Mouse (Mus musculus) hindbrain, embryonic 12.5 days (tissue): ENCODE measurements at regions not wholly inside any gene's neighbourhood (a gene's known extent, or its start where the extent isn't known, plus 50 kb on each side); places are given as distances from the start of the nearest gene placed in this dataset.

Source experiments
- ATAC-seq: fragments of 200-750 bp; cut with Nextera tagmentation; 2 replicates; pipeline ENCODE4 v1.8.0; 2017; ENCODE audit warnings: moderate TSS enrichment; ENCODE audit not compliant: low FRiP score
- H3K27ac ChIP-seq: fragments of 300-500 bp; sonication (generic); 2 replicates; pipeline ENCODE4 v1.5.1; 2016; ENCODE audit warnings: mild to moderate bottlenecking
- H3K27me3 ChIP-seq: fragments of 300-500 bp; sonication (generic); 2 replicates; pipeline ENCODE4 v1.6.1; 2016; ENCODE audit warnings: mild to moderate bottlenecking
- H3K36me3 ChIP-seq: fragments of 300-500 bp; sonication (generic); 2 replicates; pipeline ENCODE4 v1.6.1; 2016; ENCODE audit warnings: mild to moderate bottlenecking
- H3K4me1 ChIP-seq: fragments of 300-500 bp; sonication (generic); 2 replicates; pipeline ENCODE4 v1.6.1; 2016
- H3K4me2 ChIP-seq: fragments of 300-500 bp; sonication (generic); replicated peaks from 2 replicates; pipeline ENCODE4 v1.6.1; 2016; ENCODE audit warnings: mild to moderate bottlenecking
- H3K4me3 ChIP-seq: fragments of 300-500 bp; sonication (generic); 2 replicates; pipeline ENCODE4 v1.5.1; 2016; ENCODE audit warnings: mild to moderate bottlenecking
- H3K9ac ChIP-seq: fragments of 300-500 bp; sonication (generic); 2 replicates; pipeline ENCODE4 v1.6.1; 2016; ENCODE audit warnings: mild to moderate bottlenecking, moderate library complexity
- H3K9me3 ChIP-seq: fragments of 300-500 bp; sonication (generic); replicated peaks from 2 replicates; pipeline ENCODE4 v1.6.1; 2016; ENCODE audit warnings: mild to moderate bottlenecking
- WGBS: fragments of 180-500 bp; shearing (Covaris S2); methylation state at CpG from one replicate; pipeline ENCODE4 v1.1.7; 2016; 5-methylcytosine and 5-hydroxymethylcytosine counted together

GRCm38 (mm10) chr14:82065173-82065572, 2081.3 kb downstream of the Olfm4 start:
- Histone ChIP-seq H3K9ac (no peak overlapping the region), H3K27ac (no peak overlapping the region), H3K4me3 (no peak overlapping the region), H3K9me3 (no peaks in the 10 kb centered on the region), H3K27me3 (no peaks in the 10 kb centered on the region), H3K4me1 (no peaks in the 10 kb centered on the region), H3K36me3 (no peaks in the 10 kb centered on the region), H3K4me2 (no peak overlapping the region)
- ATAC-seq: no peak
- WGBS: 80% methylated on average over 1 of the region's 1 CpGs

DNA sequence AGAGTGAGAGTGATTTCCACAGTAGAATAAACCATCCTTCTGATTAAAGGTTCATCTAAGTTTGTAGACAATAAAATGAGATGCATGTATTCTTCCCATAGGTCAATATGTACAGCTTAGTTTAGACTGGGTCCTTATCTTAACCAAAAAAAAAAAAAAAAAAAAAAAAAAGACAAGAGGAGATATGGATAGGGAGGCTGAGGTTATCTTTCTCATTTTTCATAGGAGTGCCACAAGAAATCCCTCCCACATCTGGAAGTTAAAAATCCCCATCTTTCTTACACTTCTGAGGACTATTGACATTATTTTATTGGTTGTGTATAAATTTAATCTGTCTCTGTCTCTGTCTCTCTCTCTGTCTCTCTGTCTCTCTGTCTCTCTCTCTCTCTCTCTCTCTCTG, 2117.8 kb downstream of the Olfm4 start:
- no peak for ATAC-seq
- Histone ChIP-seq H3K4me1 (no peaks in the 10 kb centered on the region), H3K36me3 (no peaks in the 10 kb centered on the region), H3K27ac (no peak overlapping the region), H3K4me3 (no peak overlapping the region), H3K27me3 (no peaks in the 10 kb centered on the region), H3K9me3 (no peaks in the 10 kb centered on the region), H3K9ac (no peak overlapping the region), H3K4me2 (no peak overlapping the region)

DNA sequence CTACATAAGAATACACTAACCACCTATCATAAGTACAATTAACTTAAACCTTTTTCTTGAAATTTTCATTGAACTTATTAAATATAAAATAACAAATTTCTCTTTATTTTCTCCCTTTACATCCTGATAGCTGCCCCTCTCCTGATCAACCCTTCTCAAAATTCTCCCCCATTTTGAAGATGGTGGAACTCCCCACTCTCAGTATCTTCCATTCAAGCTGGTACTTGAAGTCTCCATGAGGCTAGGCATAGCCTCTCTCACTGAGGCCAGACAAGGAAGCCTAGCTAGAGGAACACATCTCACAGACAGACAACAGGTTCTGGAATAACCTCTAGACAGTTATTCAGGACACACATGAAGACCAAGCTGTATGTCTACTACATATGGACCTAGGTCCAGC, 2129.0 kb downstream of the Olfm4 start:
- H3K27me3 ChIP-seq: no peaks in the 10 kb centered on the region
- H3K36me3 ChIP-seq: no peaks in the 10 kb centered on the region
- no peak overlapping the region for H3K9ac ChIP-seq
- H3K9me3 ChIP-seq: no peaks in the 10 kb centered on the region
- no peak overlapping the region for H3K4me3 ChIP-seq
- no peak overlapping the region for H3K27ac ChIP-seq
- ATAC-seq: no peak
- no peaks in the 10 kb centered on the region for H3K4me1 ChIP-seq
- no peak overlapping the region for H3K4me2 ChIP-seq

- Histone ChIP-seq H3K27me3 (no peaks in the 10 kb centered on the region), H3K9me3 (no peaks in the 10 kb centered on the region), H3K36me3 (no peaks in the 10 kb centered on the region), H3K4me3 (no peak overlapping the region), H3K27ac (no peak overlapping the region), H3K4me1 (no peaks in the 10 kb centered on the region), H3K4me2 (no peak overlapping the region), H3K9ac (no peak overlapping the region)
- ATAC-seq: no peak
- 87% methylated on average over 6 of the region's 6 CpGs for WGBS
Measured at GRCm38 (mm10) chr14:82148827-82149498, 2165.1 kb downstream of the Olfm4 start.

DNA sequence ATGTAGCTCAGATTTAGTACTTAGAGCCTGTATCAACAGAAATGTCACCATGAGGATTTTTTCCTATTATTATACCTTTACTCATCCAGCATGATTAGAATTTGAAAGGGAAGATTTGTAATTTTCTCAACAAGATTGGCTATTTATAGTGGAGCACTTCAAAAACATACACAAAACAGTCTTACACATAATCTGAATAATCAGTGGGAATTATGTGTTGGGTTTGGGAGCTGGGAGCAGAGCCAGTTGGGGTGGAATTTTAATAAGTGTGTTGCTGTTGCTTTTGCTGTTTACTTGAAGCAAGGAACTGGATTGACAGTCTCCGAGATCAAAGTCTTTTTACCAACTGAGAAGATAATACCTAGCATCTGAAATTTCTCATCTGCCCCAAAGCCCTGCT, 2201.5 kb downstream of the Olfm4 start:
- Histone ChIP-seq H3K4me2 (no peak overlapping the region), H3K36me3 (no peaks in the 10 kb centered on the region), H3K9ac (no peak overlapping the region), H3K27me3 (no peaks in the 10 kb centered on the region), H3K4me1 (no peaks in the 10 kb centered on the region), H3K27ac (no peak overlapping the region), H3K9me3 (no peaks in the 10 kb centered on the region), H3K4me3 (no peak overlapping the region)
- WGBS: 72% methylated on average over 1 of the region's 1 CpGs
- no peak for ATAC-seq

GRCm38 (mm10) chr14:82210402-82210801, 2226.5 kb downstream of the Olfm4 start:
- no peak overlapping the region for H3K4me3 ChIP-seq
- ATAC-seq: 0 out of 2 replicates have a peak, but pooled peaks have one; percentile 19
- no peaks in the 10 kb centered on the region for H3K9me3 ChIP-seq
- H3K4me1 ChIP-seq: no peaks in the 10 kb centered on the region
- no peak overlapping the region for H3K27ac ChIP-seq
- 51% methylated on average over 5 of the region's 5 CpGs for WGBS
- no peak overlapping the region for H3K9ac ChIP-seq
- no peak overlapping the region for H3K4me2 ChIP-seq
- H3K36me3 ChIP-seq: no peaks in the 10 kb centered on the region
- H3K27me3 ChIP-seq: no peaks in the 10 kb centered on the region

DNA sequence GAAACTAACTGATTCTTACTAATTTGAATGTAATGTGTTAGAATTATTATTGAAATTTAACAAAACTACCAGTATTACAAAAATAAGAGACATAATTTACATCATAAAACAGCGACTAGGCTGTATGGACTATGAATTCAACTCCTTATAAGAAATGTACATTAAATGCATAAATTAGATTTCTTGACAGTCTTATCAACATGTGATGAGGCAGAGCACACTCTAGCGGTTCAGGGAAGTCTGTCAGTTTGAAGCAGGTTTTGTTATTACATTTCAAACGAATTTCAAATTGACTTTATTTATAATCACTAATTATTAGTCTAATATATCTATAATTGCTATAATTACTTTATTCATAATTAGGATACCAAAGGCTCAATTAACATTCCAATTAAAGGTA, 2214.8 kb upstream of the Pcdh17 start:
- no peak overlapping the region for H3K4me2 ChIP-seq
- 82% methylated on average over 3 of the region's 3 CpGs for WGBS
- H3K27ac ChIP-seq: no peak overlapping the region
- H3K9me3 ChIP-seq: no peaks in the 10 kb centered on the region
- no peaks in the 10 kb centered on the region for H3K27me3 ChIP-seq
- ATAC-seq: no peak
- H3K36me3 ChIP-seq: no peaks in the 10 kb centered on the region
- no peak overlapping the region for H3K4me3 ChIP-seq
- no peaks in the 10 kb centered on the region for H3K4me1 ChIP-seq
- H3K9ac ChIP-seq: no peak overlapping the region

DNA sequence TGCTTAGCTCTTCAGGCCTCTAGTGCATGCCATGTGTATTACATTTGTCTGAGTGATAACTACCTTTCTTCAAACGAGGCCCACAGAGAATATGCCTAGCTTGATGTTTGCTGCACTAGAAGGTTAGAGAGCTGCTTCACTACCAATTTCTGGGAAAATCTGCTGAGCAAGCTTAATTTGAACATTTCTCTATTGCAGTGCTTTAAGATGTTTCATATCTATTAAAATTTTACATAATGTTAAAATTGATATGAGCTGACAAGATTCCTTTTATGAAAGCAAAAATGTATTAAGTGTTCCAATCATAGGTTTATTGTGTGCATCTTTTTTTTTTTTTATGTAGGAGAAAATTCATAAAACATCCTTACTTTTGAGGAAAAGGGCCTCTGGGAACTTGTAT, 2207.1 kb upstream of the Pcdh17 start:
- Histone ChIP-seq H3K27me3 (no peaks in the 10 kb centered on the region), H3K9me3 (no peaks in the 10 kb centered on the region), H3K4me3 (no peak overlapping the region), H3K4me2 (no peak overlapping the region), H3K27ac (no peak overlapping the region), H3K4me1 (no peaks in the 10 kb centered on the region), H3K9ac (no peak overlapping the region), H3K36me3 (no peaks in the 10 kb centered on the region)
- no peak for ATAC-seq
- WGBS: 71% methylated on average over 1 of the region's 1 CpGs

- Histone ChIP-seq H3K4me3 (no peak overlapping the region), H3K4me2 (no peak overlapping the region), H3K27me3 (no peaks in the 10 kb centered on the region), H3K27ac (no peak overlapping the region), H3K9ac (no peak overlapping the region), H3K4me1 (no peaks in the 10 kb centered on the region), H3K36me3 (no peaks in the 10 kb centered on the region), H3K9me3 (no peaks in the 10 kb centered on the region)
- no peak for ATAC-seq
- 57% methylated on average over 2 of the region's 2 CpGs for WGBS
Measured at GRCm38 (mm10) chr14:82243321-82243720, 2200.0 kb upstream of the Pcdh17 start.

- no peaks in the 10 kb centered on the region for H3K9me3 ChIP-seq
- H3K27ac ChIP-seq: no peak overlapping the region
- H3K4me1 ChIP-seq: no peaks in the 10 kb centered on the region
- no peak overlapping the region for H3K9ac ChIP-seq
- WGBS: 97% methylated on average over 1 of the region's 1 CpGs
- H3K4me3 ChIP-seq: no peak overlapping the region
- no peaks in the 10 kb centered on the region for H3K27me3 ChIP-seq
- H3K4me2 ChIP-seq: no peak overlapping the region
- no peak for ATAC-seq
- H3K36me3 ChIP-seq: no peaks in the 10 kb centered on the region
Measured at GRCm38 (mm10) chr14:82244891-82245290, 2198.5 kb upstream of the Pcdh17 start.
